Mouse (Mus musculus): ENCODE results near the gene Atp2a3.

The Atp2a3 gene

DNA sequence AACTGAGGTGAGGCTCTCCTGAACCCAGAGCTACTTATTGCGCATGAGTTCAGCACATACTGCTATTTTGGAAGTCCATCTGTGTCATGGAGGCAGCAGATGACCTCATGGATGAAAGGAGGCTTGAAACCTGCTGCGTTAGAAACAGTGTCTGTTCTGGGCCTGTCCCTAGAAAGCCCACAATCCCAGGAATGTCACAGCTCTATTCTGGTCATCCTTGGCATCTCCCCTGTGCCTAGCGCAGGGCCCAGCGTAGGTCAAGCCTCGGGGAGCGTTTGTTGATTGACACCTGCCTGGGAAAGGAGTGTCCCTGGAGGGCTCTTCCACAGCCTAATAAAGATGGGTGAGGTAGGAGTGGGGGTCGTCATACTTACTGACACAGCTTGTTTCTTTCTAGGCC lies 75.1 kb downstream of the Atp2a3 start:
- DNase-seq (ENCODE audit: low read depth, low spot score) = no peak

GRCm38 (mm10) chr11:73036889-73037288 lies 75.9 kb downstream of the Atp2a3 start:
- peak; percentile 34 for DNase-seq (ENCODE audit: low read depth, low spot score)

DNA sequence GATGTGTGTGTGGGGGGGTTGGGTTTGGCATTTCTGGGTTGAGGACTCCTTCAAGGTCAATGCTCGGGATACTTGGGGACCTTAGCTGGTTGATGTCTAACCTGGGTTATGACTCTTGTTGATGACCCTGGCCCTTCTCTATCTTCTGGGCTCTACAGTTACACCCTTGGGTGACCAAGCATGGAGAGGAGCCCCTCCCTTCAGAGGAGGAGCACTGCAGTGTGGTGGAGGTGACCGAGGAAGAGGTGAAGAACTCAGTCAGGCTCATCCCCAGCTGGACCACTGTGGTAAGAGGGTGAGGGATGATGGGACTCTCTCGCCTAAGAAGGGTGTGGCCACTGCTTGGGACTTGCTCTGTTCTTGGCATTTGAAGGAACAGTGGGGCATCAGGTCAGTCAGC lies 76.7 kb downstream of the Atp2a3 start:
- no peak for DNase-seq (ENCODE audit: low read depth, low spot score)

DNA sequence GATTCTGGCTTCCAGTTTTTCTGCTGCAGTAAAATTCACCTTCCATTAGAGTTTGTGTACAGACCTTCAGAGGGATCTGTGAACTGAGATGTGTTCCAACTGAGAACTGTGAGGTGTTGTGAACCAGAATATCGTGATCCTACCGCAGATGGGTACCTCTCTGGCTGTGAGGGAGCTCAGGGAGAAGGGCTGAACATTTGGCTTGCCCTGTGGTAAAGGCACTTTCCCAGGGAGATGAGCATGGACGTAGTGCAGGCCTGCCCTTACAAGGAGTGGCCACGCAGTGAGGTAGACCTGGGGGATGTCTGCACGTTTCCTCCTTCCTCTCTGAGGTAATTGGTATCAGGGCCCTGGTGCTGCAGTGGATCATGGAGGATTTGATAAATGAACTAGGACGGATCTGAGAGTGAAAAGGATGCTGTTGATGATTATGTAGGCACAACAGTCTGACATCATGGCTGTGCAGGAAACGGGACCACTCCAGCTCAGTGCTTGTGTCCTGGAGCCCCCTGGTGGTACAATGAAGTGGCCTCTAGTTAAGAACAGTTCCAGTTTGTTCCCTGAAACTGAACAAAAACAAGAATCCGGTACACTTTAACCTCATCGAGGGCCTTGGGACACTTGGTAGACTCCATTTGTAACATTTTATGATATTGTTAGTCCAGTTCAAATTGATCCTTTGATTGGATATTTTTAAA lies 78.3 kb downstream of the Atp2a3 start:
- peak; percentile 71 for DNase-seq (ENCODE audit: low read depth, low spot score)

All from mesoderm, embryonic 11.5 days (tissue).